23 mouse cellular contexts compared by ENCODE assay signal in the genomic region with DNA sequence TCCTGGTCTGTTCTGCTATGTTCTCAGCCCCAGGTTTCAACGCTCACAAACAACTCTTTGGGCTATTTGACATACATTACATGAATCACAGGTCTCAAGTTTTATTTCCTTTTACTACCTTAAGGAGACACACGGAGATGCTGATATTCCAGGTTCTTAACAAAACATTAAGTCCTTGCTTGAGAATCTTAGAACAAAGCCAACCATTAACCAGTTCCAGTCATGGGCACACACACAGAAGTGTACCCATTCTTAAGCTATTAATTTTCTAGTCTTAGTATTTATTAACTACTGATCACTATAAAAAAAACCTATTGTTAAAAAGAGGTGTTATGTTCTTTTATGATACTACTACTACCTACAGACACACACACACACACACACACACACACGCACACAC.
"Had no signal": no experiment of that assay in that cellular context is flagged by ENCODE, and none has a peak within 500 bp of the region (broad histone marks: within the 10 kb centered on the region; RNA-seq: fewer than 3 reads in every experiment).

No protein-coding gene starts in this region.

- H3K36me3 ChIP-seq: heart, embryonic 13.5 days; heart, embryonic 15.5 days; hindbrain, embryonic 13.5 days; hindbrain, embryonic 15.5 days; limb, embryonic 13.5 days; limb, embryonic 15.5 days; liver, embryonic 12.5 days had no signal

- H3K27ac ChIP-seq: gastrocnemius, adult 2 months; heart, adult 2 months; heart, embryonic 13.5 days; heart, embryonic 15.5 days; hindbrain, embryonic 13.5 days; hindbrain, embryonic 15.5 days; hindbrain, postnatal 0 days; limb, embryonic 13.5 days; limb, embryonic 15.5 days; liver, embryonic 12.5 days; liver, embryonic 14.5 days had no signal

- H3K4me1 ChIP-seq: heart, embryonic 13.5 days; heart, embryonic 15.5 days; hindbrain, embryonic 13.5 days; hindbrain, embryonic 15.5 days; limb, embryonic 13.5 days; limb, embryonic 15.5 days had no signal

- H3K4me3 ChIP-seq: gastrocnemius, adult 2 months; heart, adult 2 months; heart, embryonic 13.5 days; heart, embryonic 15.5 days; hindbrain, embryonic 13.5 days; hindbrain, embryonic 15.5 days; limb, embryonic 13.5 days; limb, embryonic 15.5 days; liver, embryonic 12.5 days had no signal

- H3K27me3 ChIP-seq: heart, embryonic 13.5 days; heart, embryonic 15.5 days; hindbrain, embryonic 13.5 days; hindbrain, embryonic 15.5 days; limb, embryonic 13.5 days; limb, embryonic 15.5 days; liver, embryonic 12.5 days had no signal

- ATAC-seq: hindbrain, postnatal 0 days; intestine, embryonic 16.5 days; liver, embryonic 12.5 days had no signal

- H3K9me3 ChIP-seq: heart, embryonic 13.5 days; heart, embryonic 15.5 days; hindbrain, embryonic 13.5 days; hindbrain, embryonic 15.5 days; limb, embryonic 13.5 days; limb, embryonic 15.5 days; liver, embryonic 12.5 days had no signal

- H3K9ac ChIP-seq: heart, embryonic 13.5 days; heart, embryonic 15.5 days; hindbrain, embryonic 13.5 days; hindbrain, embryonic 15.5 days; limb, embryonic 13.5 days; limb, embryonic 15.5 days; liver, embryonic 12.5 days; liver, embryonic 14.5 days had no signal

- H3K4me2 ChIP-seq: heart, embryonic 11.5 days; heart, embryonic 13.5 days; heart, embryonic 15.5 days; hindbrain, embryonic 13.5 days; hindbrain, embryonic 15.5 days; limb, embryonic 13.5 days; limb, embryonic 15.5 days; liver, embryonic 12.5 days had no signal

- DNase-seq: gastrocnemius, adult 2 months; gastrocnemius, postnatal 10 days; gastrocnemius, postnatal 36 days; heart, adult 11 months; heart, adult 2 months; heart, postnatal 14 days; heart, postnatal 36 days; kidney, adult 18-20 months; kidney, postnatal 14 days; layer of hippocampus, adult 9-11 months; layer of hippocampus, postnatal 36 days; left cerebral cortex, postnatal 4 days had no signal
